Mouse (Mus musculus) MN1 (cell line): Measurements from ENCODE around the gene Acsm1.
"Not testable (repeated sequence)": the region's sequence is repeated elsewhere in the genome, so short reads cannot be mapped to it uniquely, and the experiment has no call there.

ENCODE experiments used
- DNase-seq: peaks from one replicate; pipeline ENCODE4 v3.0.0-alpha.2; 2016; ENCODE audit warnings: low spot score

Gene Acsm1

GRCm38 (mm10) chr7:119606664-119607076 lies at the start of gene Acsm1:
Gene Acsm1, plus strand, starts transcription at chr7:119607026.
- DNase-seq = no peak

DNA sequence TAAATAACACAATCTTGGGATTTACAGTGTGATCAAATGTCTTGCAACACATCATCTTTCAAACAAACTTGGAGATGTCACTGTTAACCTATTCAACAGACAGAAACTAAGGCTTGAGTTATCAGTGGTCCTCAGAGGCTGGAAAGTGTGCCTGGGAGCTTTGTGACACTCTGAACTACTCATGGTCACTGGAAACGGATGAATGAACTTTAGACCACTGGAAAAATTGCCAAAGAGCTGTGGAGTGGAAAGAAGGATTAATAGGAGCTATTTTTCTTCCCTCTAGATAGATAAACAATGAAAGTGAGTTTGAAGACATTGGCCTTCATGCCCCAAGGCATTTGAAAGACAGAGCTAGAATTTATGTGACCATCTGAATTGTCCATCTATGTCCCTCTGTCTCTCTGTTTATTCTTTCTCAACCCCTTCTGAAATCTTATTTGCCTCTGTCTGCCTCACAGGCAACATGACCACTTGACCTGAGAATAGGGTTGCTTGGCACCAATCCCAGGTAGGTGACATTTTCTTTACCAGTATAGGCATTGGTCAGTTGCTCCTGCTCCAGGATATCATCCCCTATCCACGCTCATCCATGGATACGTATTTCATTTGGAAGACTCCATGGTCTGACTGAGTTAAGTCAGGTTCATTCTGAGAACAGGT lies 46.9 kb upstream of the Acsm1 start:
- DNase-seq = no peak

- DNase-seq = no peak
Measured at GRCm38 (mm10) chr7:119560452-119560835, 46.4 kb upstream of the Acsm1 start.

GRCm38 (mm10) chr7:119561441-119561840 lies 45.4 kb upstream of the Acsm1 start:
- DNase-seq = no peak

DNA sequence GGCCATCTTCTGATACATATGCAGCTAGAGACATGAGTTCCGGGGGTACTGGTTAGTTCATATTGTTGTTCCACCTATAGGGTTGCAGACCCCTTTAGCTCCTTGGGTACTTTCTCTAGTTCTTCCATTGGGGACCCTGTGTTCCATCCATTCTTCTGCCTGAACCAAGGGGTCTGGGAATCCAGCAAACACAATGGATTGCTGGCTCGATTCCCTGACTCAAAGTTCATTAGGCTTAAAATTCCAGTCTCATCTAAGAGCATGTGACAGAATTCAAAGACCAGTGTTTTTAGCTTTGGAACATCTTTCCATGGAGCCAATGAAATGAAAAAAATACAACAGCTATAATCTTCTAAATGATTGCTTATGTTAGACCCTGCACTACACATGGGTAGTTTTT lies 44.4 kb upstream of the Acsm1 start:
- not testable (repeated sequence) for DNase-seq

- no peak for DNase-seq
Measured at GRCm38 (mm10) chr7:119594530-119595107, 12.2 kb upstream of the Acsm1 start.

GRCm38 (mm10) chr7:119595306-119595705 lies 11.5 kb upstream of the Acsm1 start:
- no peak for DNase-seq

DNA sequence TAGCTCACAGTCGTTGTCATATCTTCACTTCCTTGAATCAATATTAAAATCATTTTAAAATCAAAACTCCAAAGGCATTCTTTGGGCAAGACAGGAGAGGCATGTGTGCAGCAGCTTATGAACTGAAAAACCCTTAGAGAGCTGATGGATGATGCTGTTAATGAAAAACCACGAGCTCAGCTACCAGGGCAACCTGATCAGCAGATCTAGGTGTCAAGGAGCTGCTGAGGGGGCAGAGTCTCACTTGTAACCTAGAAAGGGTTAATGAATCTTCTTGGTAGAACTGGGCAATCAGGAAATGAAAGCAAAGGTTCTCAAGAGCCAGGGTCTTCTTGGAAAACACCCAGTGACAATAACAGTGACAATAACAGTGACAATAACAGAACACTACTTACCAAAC lies 10.3 kb upstream of the Acsm1 start:
- no peak for DNase-seq

GRCm38 (mm10) chr7:119601195-119601953 lies 5.5 kb upstream of the Acsm1 start:
- no peak for DNase-seq

DNA sequence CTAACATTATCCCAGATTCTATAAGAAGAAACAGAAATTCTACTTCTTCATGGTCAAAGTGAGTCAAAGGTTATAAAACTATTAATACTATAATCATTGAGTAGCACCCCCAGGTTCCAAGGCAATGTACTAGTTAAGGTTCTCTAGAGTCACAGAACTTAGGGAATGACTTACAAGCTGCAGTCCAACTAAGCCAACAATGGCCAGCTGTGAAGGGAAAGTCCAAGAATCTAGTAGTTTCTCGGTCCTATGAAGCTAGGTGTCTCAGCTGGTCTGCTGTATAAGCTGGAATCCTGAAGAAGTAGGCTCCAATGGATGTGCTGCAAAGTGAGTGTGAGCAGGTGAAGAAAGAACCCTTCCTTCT lies 4.9 kb upstream of the Acsm1 start:
- no peak for DNase-seq

GRCm38 (mm10) chr7:119604903-119605483 lies 1.8 kb upstream of the Acsm1 start:
- no peak for DNase-seq

DNA sequence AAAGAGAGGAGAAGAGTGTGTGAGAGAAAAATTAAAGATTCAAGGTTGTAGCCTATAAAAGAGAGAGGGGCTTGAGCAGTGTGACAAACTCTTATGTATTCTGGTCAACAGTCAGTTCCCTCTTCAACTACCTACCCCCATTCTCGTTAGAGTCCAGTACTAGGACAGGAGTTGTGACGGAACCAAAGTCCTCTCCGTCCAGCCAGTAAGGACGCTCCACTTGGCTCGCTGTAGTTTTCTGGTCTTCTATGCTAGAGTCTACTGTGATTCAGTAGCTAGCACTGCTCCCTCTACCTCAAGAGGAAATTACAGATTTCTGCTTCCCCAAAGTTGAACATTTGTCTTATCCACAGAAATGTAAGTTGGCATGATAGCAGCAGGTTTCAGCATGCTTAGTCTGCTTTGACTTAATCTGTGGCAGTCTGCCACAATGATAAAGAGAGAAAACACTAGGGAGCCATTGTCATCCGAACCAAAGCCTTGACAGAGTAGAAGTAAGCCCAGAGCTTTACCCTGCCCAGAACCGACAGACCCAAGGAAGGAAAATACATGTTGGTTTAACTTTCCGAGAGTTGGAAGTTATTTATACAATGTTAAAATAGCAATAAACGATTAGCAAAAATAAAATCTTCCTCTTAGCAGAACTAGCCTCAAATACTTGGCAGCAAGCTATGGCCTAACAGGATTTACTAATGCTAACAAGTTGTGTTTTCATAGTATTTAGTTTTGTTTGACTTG lies 731 bp upstream of the Acsm1 start:
- no peak for DNase-seq

- DNase-seq = no peak
Measured at GRCm38 (mm10) chr7:119607796-119608515, 1.1 kb downstream of the Acsm1 start.

DNA sequence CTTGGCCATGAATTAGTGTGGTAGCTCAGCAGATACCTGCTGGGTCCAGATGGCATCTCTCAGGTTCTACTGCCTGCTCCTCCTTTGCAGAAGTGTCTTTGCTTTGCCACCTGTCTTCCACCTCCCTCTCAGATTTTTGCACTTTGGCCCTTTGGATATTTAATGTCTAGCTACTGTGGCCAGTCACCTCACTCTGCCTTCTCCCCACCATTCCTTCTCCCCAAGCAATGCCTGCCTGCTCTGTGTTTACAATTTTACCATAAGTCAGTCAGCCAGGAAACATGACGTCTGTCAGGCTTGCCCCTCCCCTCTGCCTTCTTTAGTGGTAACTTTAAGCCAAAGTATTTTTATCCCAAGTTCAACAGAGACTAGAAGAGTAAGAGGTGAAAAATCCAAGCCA lies 9.7 kb downstream of the Acsm1 start:
- no peak for DNase-seq

DNA sequence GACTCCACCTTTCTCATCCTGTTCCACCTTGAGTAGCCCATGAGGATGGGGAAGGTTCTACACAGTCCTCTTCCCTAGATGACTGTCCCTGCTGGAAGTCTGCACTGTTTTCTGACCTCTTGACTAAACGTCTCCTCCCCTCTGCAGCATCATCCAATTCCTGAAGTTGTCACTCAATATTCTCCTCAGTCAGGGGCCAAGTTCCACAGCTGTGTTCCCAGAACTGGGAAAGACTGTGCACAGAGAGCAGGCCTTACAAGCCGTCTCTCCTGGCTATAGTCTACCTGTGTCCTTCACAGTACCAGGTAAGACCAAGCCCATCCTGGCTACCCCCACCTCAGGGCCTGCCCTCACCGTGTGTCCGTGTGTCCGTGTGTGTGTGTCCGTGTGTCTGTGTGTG lies 10.8 kb downstream of the Acsm1 start:
- no peak for DNase-seq

GRCm38 (mm10) chr7:119618209-119618935 lies 11.5 kb downstream of the Acsm1 start:
- no peak for DNase-seq

DNA sequence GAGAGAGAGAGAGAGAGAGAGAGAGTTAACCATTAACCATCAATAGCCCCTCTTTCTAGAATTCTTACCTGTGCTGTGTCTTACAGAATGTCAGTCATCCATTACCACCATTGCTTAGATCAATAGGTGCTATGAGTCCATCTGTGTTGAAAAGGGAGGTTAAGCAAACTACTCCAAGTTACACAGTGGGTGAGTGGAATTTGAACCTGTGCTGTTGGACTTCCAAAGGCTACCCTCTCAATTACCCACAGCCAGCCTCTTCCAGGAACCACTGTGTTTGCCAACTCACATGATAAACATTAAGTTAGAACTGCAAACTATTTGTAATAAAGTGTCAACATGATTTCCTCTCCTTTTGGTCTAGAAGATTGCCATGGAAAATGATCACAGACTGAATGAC lies 13.3 kb downstream of the Acsm1 start:
- DNase-seq = no peak

- no peak for DNase-seq
Measured at GRCm38 (mm10) chr7:119638773-119639172, 31.9 kb downstream of the Acsm1 start.

GRCm38 (mm10) chr7:119642307-119642706 lies 35.5 kb downstream of the Acsm1 start:
- DNase-seq = no peak

DNA sequence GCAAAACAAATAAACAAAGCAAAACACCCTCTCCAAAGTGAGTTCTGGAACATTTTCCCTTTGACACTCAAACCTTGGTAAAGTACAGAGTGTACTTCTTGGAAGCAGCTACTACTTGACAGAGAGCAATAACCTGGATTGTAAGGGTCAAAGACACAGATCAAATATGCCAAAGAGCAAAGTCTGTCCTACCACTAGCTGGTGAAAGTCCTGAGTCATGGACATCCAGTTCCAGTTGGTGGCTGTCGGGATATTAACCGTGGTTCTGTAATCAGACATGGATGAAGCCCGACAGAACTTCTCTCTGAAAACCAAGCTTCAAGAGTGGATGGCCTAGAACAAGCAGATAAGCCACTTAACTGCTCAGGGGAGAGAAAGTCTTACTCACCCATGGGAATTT lies 61.1 kb downstream of the Acsm1 start:
- DNase-seq = no peak

GRCm38 (mm10) chr7:119670395-119670794 lies 63.6 kb downstream of the Acsm1 start:
- no peak for DNase-seq
